Mouse (Mus musculus): ENCODE measurements at regions not wholly inside any gene's neighbourhood (a gene's known extent, or its start where the extent isn't known, plus 50 kb on each side); places are given as distances from the start of the nearest gene placed in this dataset.

DNA sequence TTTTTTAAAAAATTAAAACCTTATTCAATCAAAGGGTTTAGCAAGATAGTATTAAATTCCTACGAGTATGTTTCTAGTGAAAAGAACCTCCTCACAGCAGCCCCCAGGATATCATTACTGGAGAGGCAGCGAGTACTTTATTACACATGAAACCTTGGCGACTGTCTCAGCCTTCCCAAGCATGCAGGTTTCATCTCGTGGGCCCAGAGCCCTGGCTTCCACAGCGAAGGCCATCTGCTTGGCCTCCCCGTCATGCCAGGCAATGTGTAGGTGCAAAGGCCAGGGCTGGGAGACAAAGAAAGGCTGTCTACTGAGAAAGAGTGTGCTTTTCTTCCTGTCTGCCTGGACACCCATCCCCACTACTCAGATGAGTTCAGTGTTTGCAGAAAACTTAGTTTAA is 247.0 kb downstream of the Ptprc start:
- in situ Hi-C loops (cut with MboI, MseI): no loop called here

DNA sequence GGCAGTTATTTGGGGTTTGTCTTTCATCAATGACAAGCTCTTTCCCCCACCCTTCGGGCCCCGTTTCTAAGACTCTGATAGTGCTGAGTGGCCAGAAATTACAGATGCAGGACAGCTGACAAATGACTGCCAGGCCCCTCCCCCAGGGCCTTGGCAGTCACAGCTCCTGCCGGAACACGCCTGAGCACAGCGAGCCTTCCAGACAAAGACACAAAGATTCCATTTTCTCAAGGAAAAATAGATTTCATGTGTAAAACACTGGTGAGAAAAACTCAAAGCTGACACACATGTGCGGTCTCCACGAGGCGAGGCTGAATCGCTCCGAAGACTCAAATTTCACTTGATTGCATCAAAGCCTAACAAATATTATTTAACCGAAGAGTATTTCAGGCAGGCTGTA is 247.6 kb downstream of the Ptprc start:
- in situ Hi-C loops (cut with MboI, MseI): no loop called here

DNA sequence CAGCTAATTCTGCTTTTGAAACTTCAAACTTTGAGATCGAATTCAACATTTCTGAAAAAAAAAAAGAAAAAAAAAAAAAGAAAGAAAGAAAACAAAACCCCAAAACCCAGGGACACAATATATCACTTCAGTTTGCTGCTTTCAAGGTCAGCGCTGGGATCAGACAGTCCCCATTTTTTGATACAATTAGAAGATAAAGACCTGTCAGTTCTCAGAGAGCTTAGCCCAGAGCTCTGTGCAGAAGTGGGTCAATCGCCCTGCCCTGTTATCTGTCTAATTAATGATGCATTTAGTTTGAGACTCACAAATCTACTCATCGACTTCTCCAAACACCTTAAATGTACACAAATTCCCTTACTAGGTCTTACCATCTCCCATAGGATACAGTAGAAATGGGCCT is 249.2 kb downstream of the Ptprc start:
- in situ Hi-C loops (cut with MboI, MseI): no loop called here

DNA sequence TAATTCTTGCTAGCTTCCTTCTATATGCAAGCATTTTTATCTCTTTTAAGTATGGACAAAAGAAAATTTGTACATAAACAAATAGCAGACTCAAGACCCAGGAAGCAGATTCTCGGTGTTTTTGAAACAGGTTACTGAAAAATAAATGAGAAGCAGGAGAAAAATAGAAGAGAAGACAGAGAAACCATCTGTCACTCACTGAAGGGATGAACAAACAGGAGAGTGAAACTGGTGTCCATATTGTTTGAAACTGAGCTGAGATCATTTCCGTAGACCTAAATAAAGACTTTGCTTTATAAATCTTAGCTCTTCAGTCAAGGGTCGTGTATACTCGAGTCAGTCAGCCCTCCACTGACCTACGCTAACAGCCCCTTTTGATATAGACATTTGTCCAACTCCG is 251.4 kb downstream of the Ptprc start:
- in situ Hi-C loops (cut with MboI, MseI): no loop called here

DNA sequence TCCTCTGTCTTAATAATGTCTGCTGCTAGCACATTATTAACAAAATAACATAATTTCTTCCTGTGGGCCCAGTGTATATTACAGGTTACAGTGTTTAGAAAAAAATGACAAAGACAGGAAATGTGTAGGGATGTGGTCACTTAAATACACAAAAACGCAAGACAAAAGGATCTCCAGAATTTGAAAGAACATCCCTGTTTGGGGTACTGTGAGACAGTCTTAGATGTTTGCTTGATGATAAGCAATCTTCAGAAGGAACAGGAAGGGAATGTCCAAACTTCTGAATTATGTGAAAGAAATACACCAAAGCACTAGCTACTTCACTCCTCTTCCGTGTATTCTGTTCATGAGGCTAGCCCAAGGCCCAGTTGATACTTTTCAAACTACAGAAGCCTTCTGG is 251.8 kb downstream of the Ptprc start:
- in situ Hi-C loops (cut with MboI, MseI): no loop called here

DNA sequence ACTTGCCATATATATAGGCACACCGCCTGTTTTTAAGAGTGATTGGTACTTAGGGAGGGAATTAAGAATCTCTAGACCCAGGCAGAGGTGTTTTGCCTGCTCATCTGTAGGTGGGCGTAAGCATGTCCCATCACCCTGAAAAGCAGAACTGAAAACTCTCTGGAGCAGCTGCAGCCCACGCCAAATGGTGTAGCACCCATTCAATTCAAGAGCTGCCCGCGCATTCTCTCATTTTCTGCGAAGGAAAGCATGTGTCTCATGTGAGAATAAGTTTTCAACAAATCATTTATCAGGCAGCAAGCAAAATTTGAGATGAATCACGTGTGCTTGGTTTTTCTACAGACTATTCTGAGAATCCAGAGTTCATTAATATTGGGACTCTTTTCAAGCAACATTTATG is 252.7 kb downstream of the Ptprc start:
- in situ Hi-C loops (cut with MboI, MseI): no loop called here

DNA sequence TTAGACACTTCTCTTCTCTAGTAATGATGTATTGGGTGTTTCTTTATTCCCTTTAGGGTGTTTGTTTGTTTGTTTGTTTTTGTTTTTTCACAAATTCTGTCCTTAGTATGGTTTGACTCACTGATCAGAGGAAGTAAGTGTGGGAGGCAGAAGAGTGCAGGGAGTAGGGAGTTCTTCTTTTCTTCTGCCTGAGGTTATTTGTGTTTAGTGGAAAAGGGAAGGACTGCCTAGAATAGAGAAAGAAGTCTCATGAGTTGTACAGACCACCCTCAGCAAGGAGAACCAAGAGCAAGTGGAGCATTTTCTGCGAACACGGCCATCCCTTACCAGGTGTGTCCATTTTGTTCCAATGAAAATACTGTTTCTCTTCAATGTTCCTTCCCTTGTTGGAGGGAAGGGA is 253.9 kb downstream of the Ptprc start:
- in situ Hi-C loops (cut with MboI, MseI): no loop called here

DNA sequence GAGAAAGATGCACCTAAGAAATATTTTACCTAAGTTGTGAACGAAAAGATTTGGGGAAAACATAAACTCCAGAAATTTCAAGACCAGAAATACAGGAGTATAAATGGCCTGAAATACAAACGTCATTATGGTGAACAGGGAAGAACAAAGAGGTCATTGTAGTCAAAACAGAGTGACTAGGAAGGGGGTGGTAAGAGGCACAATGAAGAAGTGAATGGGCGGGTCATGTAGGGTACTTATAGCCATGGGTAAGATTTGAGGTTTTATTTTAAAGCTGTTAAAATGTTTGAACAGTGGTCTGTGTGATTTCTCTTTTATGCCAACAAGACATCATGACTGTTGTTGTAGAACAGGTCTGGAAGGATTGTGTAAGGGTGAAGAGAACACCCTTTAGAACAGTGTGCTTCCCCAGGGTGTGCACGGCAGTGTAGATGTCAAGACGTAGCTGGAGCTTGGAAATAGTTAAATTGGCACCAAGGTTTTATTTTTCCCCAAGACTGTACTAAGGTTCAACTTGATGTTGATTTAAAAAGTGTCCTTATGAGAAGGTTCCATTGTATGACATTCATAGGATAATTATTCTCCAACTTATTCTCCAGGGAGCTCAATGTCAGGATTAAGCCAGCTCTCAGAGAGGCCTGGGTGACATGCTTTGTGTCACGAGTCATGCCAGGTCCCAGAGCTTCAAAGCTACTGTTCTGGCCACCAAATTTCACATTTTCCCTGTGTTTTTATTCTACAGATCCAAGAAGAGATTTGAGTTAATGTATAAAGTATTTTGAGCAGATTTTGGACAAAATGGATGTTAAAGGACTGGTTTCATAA is 255.6 kb downstream of the Ptprc start:
- in situ Hi-C loops (cut with MboI, MseI): no loop called here

DNA sequence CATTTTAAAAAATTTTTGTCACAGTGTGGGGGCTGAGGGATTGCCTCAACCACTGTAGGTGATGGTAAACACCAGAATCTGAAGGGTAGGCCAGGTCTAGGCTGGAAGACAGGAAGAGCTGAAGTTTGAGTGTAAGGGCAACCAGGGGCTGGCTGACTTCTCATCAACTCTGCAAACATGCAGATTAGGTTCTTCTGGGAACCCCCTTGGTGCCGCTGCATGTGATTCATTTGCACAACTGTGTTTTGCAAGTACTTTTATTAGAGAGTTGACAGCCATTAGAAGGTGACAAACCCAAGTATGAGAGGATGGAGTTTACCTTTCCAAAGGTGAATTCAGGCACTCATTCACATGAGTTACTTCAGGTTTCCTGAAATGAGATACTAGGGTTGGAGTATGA is 258.1 kb downstream of the Ptprc start:
- in situ Hi-C loops (cut with MboI, MseI): no loop called here

DNA sequence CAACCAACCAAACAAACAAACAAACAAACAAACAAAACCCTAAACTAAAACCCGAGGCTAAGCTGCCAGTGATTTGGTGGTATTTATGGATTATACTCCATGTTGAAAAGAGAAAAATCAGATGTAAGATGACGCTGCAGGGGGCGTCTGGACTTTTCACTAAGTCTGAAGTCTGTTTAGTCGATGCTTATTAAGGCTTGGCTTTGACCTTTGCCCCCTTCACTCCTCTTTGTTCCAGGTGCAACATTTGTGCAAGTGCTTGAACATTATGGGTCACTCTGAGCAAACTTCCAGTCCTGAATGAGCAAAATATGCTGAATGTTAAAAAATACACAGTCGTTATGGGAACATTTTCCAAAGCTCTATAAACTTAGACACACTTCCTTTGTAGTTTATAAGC is 268.6 kb downstream of the Ptprc start:
- in situ Hi-C loops (cut with MboI, MseI): no loop called here

DNA sequence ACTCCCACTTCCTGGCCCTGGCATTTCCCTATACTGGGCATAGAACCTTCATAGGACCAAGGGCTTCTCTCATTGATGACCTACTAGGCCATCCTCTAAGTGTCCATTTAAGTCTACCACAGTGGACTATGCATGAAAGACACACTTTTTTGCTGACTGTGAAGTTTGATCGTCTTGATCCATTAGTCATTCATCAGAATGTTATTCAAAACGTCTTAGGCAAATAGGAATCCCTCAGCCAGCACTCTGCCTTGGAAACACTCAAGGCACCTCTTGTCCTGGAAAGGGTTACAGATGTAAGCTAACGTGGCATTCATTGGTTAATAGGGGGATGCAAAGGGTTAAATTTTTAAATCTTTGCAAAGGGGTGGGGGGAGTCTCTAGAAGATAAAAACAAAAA is 269.0 kb downstream of the Ptprc start:
- in situ Hi-C loops (cut with MboI, MseI): no loop called here

DNA sequence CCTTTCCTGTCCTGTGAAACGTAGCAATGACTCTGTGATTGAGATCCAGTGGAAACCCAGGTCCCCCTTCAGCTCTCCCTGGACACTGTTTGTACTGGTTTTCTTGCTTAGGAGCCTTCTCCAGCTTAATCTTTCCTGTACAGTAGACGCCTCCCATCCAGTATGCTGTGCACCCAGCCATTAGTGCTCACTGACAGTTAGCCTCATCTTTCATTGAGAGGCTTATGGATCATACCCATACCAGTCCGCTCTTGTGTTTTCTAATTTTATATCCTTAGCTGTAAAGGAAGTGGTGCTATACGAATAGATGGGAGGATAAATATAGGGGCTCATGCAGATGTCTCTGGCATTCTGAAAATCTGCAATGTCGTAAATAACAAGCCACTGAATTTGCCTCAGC is 269.9 kb downstream of the Ptprc start:
- in situ Hi-C loops (cut with MboI, MseI): no loop called here

DNA sequence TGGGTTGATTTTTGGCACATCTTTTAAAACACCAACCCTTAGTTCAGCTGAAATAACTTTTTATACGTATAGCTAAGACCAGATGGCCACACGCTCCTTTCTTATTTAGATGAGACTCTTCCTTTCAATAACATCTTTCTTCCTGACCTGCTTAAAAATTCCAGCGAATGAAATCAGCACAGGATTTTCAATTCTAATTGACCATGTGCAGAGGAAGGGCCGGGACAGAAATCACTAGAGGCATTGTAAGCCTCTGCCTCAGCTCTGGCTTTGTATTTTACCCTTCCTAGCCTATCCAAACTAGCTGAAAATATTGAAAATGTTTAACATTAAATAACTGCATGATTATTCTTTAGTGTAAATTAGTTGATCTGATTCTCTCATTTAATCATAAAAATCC is 272.2 kb downstream of the Ptprc start:
- in situ Hi-C loops (cut with MboI, MseI): no loop called here

DNA sequence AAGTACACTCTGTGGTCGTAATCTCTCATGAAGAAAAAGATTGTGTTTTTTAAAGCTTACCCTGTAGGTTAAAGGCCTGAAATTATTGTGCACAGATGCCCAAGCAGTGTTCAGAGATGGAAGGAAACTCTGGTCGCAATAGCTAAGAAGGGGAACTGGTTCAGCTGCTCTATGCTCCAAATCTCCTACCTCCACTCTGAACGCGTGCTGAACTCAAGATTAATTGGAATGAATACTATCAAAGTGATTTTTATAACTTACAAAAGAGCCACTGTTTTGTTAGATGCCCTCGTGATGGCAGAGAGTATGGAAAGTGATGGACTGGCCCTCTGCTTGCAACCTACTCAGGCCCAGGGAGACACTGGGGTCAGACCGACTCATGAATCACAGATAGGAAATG is 272.6 kb downstream of the Ptprc start:
- in situ Hi-C loops (cut with MboI, MseI): no loop called here

DNA sequence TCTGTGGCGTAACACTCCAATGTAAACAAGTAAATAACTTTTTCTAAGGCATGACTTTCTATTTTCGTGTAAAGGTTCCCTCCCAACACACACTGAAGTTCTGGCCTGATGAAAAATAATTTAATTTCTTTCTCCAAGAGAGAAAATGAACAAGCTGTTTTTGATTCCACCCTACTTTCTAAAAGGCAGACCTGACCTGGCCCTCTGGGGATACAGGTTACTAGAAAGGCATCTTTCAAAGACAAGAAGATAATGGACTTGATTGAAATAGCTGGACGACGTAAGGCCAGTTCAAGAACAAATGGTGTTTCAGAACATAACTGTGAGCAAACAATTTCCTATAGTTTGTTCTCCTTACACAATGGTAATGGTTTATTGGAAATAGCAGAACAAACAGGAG is 273.5 kb downstream of the Ptprc start:
- in situ Hi-C loops (cut with MboI, MseI): no loop called here

DNA sequence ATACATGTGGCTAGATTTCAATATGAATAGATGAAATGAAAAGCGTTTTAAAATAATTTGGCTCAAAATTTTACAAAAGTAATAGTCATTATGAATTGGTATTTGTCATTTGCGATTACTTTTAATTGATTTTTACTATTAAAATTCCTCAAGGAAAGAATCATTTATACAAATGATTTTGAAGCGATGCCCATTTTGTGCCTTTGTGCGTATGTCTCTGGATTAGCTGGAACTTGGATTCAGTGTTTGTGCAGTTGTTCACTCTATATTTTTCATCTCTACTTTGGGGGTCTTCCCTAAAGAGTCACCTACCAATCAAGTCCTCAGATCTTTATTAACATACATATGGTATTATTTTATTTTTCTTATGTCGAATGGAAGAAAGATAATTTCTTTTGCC is 274.3 kb downstream of the Ptprc start:
- in situ Hi-C loops (cut with MboI, MseI): no loop called here

DNA sequence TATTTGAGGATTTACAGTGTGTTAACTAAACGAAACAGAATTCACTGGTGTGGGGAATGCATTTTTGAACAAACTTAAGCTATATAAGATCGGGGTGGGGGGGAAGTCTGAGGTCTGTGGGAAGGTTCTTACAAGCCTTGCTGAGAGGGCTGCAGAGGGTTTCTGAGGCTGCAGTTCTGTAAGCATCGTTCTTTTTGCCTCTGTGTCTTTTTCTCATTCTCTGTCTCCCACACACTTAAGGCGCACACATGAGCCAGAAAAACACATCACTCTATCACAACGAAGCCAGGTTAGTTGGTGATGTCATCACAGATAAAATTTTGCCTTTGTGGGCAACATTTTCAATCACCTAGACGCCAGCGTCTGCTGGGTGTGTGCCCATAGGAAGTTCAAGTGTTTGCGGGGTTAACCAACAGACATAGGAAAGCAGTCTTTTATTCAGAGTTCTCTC is 274.9 kb downstream of the Ptprc start:
- in situ Hi-C loops (cut with MboI, MseI): no loop called here

DNA sequence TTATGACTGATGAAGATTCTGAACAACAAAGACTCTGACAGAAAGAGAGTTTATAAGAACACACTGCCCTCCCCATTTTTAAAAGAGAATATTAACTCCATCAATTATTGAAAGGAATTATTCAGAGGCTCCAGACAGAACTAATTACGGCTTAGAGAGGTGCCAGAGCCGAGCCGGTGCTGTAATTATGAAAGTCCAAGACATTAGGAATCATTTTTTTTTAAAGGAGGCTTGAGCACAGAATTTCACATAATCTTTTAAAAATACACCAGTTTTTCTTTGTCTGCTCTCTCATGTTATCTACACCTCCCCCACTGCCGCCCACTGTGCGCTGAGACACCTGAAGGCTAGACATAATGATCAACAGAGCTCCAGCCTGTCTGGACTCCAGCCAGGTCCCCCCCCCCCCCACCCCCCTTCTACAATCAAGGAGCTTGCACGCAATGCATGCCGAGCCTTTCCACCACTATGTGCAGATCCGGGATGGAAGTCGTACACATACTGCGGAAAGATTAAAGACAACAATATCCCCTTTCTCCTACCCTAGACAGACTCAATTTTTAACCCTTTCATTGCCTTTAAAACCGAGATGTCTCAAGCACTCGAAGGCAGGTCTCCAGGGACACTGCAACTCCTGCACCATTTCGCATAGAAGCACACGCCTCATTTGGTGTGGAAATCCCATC is 275.4 kb downstream of the Ptprc start:
- in situ Hi-C loops (cut with MboI, MseI): no loop called here

DNA sequence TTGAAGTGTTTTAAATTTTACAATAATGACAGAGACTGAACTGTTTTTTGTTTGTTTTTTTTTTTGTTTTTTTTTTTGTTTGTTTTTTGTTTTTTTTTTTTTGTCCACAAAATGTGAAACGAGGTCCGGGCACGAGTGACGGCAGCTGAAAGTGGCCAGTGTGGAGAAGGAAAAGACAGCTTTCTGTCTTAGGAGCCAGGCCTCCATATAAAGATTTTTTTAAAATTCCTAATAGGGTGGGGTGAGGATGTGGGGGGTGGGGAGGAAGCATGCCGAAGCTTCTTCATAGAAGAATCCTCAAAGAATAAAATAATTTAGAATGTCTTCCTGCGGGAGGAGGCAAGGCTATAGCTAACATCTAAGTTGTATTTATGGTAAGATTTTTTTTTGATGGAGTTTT is 276.2 kb downstream of the Ptprc start:
- in situ Hi-C loops (cut with MboI, MseI): no loop called here

DNA sequence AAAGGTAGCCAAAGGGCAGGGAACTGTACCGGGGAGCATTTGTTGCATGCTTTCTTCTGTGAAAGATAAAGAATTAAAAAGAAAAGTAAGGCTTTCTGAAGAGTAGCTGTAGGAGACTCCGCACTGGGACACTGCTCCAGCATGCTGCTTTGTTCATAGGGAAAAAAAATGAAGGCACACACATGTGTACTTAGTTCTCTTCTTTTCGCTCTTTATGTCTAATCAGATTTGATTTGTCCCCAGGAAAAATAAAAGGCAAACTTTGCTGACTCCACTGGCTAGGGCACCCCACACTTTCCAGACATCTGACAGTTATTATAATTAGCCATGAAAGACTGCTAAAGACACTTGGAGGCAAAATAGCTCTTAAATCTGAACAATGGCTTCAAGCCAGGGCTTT is 276.6 kb downstream of the Ptprc start:
- in situ Hi-C loops (cut with MboI, MseI): no loop called here

DNA sequence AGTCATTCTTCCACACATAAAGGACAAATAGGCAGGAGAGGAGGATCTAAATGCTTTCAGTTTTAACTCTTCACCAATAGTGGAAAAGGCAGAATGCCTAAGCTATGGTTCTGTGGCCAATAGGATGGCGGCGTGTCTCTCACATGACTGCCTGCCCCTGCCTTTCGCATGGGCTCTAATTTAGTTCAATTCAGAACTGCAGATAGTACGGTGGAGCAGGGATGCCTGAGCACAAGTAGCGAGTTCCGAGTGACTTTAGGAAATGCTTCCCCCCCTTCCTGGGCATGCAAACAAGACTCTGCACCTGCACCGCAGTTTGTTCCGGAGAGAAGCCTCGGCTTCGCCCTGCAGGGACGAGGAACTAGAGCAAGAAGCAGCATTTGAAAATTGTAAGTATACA is 277.1 kb downstream of the Ptprc start:
- in situ Hi-C loops (cut with MboI, MseI): no loop called here

DNA sequence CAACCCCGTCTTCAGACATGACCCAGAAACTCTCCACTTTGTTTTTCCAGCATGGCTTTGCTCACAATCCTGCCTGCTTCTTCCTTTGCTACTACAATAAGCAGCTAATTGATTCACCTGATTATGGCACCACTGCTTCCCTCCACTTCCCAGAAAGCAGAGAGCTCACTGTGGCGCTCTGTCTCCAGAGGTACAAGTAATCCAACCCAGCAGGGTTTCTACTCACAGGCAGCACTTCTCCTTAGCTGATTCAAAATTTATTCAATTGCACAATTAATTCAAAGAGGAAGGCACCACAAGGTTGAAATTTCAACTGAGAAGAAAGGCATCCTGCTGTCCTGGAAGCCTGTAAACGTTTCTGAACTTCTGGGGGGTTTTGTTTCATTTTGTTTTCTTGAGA is 293.9 kb downstream of the Ptprc start:
- in situ Hi-C loops (cut with MboI, MseI): no loop called here

DNA sequence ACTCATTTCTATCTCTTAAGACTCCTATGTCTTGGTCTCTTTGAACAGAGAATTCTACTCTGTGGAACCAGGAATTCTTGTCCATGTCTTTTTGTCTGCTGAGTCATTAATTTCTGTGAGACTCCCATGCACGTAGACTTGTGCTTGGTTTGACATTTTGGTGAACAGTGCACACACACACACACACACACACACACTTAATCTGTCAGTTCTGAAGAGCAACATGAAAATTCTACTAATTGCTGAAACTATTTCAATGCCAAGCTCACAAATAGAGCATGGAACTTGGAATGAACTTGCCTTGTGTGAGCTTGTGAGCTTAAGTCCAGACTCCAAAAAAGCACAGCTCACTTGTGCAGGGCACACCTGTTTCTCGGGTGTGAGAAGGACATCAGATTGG is 301.1 kb downstream of the Ptprc start:
- in situ Hi-C loops (cut with MboI, MseI): no loop called here
